Mouse (Mus musculus) cortical plate, adult 2 months (tissue): ENCODE data around the gene Mthfs. TPM values are rescaled to one million over a fixed set of nuclear protein-coding genes. Genes with fewer than 3 reads are reported as not detected.

Experiments
- H3K27ac ChIP-seq: fragments of 200-500 bp; 2 replicates; pipeline ENCODE4 v1.5.1; 2012; ENCODE audit warnings: low read length, control low read depth, inconsistent platforms; ENCODE audit not compliant: insufficient read depth
- H3K4me1 ChIP-seq: fragments of 200-500 bp; 2 replicates; pipeline ENCODE4 v1.6.1; 2011; ENCODE audit warnings: low read length; ENCODE audit not compliant: control insufficient read depth, insufficient read depth
- H3K4me3 ChIP-seq: fragments of 200-500 bp; 2 replicates; pipeline ENCODE4 v1.5.1; 2011; ENCODE audit warnings: mild to moderate bottlenecking, low read length, control low read depth; ENCODE audit not compliant: insufficient read depth
- CTCF ChIP-seq: fragments of 200-500 bp; IDR thresholded peaks from 2 replicates; pipeline ENCODE4 v1.5.1; 2011; ENCODE audit warnings: mild to moderate bottlenecking, control low read depth, low read length; ENCODE audit not compliant: insufficient read depth; ENCODE audit errors: extremely low read depth
- POLR2A ChIP-seq: fragments of 200-500 bp; IDR thresholded peaks from 2 replicates; pipeline ENCODE4 v1.6.1; 2011; ENCODE audit warnings: mild to moderate bottlenecking, low read length, control low read depth; ENCODE audit not compliant: insufficient read depth; ENCODE audit errors: extremely low read depth
- polyA plus RNA-seq: library from polyadenylated mRNA; depleted of rRNA; stranded (reverse); fragments of >200 nt; gene quantifications from 2 replicates; pipeline ENCODE4 v1.2.3, GENCODE M21; 2012; rRNA removed

Mthfs gene
- polyA plus RNA-seq, 1 experiment = 14.3 TPM

DNA sequence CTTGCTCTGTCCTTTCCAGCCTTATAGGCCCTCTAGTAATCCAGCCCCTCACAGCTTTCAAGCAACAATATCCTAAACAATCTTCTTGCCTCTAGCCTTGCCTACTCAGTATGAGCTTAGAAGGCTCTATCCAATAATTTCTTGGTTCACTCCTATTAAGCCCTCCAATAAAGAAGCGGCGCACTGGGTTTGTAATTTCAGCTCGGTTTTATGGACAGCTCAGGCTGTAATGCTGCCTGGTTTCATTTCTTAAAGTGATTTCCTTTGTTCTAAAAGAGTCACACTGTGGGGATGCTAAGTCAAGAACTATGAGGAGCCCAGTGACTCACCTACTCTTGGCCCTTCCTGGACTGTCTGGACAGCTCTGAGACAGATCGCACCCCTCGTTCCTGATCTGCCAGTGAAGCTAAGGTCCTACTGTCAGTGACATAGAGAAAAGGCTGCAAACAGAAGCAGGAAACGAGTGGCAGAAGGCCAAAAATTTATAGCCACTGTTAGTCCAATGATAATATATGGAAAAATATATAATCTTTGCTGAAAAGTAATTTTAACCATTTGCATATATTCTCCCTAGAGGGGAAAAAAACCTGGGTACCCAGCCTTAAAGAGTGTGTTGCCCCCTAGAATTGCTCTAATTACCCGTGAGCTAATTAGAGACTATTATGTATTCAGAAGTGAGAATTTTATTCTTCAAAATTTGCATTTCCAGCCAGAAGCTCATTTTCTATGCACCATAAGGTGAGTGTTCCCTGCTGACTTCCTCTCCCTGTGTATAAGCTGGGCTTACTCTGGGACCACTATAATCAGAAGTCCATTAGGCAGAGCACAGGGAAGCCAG lies 98.1 kb downstream of the Mthfs start:
- H3K4me3 ChIP-seq = no peak overlapping the region
- TF ChIP-seq POLR2A = no peak
- TF ChIP-seq CTCF = no peak
- H3K4me1 ChIP-seq = no peaks in the 10 kb centered on the region
- H3K27ac ChIP-seq = no peak overlapping the region

DNA sequence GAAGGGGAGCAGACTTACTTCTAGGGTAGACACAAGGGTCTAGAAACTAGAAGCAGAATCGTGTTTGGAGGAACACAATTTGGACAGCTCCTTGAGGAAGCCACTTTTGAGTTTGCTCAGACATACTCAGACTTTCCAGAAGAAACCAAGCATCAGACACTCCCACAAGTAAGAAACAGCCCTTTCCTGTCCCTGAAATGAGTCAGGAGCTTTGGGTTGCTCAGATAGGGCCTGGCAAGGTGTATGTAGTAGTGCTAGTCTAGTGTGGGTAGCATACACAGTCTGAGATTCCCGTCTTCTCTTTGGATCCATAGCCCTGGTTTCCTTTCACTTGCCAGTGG lies 98.7 kb downstream of the Mthfs start:
- TF ChIP-seq CTCF (no peak), POLR2A (no peak)
- H3K4me1 ChIP-seq = no peaks in the 10 kb centered on the region
- H3K4me3 ChIP-seq = no peak overlapping the region
- no peak overlapping the region for H3K27ac ChIP-seq

DNA sequence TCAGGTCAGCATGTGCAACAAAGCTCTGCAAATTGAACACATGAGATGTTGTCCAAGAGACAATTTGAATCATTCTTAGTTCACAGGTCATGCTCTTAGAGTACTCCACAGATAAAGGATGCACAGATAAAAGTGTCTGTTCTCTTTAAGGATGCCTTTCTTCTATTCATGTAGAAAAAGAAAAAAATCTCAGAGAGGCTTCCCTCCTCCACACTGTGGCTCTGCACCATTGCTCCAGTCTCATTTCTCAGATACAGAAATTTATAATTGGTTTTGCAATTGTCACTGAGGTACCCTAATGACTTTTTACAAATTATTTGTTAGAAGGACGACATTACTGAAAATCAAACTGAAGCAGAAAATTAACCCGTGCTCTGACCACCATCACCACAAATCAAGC lies 101.2 kb downstream of the Mthfs start:
- TF ChIP-seq CTCF (no peak), POLR2A (no peak)
- Histone ChIP-seq H3K27ac (no peak overlapping the region), H3K4me3 (no peak overlapping the region), H3K4me1 (no peaks in the 10 kb centered on the region)

DNA sequence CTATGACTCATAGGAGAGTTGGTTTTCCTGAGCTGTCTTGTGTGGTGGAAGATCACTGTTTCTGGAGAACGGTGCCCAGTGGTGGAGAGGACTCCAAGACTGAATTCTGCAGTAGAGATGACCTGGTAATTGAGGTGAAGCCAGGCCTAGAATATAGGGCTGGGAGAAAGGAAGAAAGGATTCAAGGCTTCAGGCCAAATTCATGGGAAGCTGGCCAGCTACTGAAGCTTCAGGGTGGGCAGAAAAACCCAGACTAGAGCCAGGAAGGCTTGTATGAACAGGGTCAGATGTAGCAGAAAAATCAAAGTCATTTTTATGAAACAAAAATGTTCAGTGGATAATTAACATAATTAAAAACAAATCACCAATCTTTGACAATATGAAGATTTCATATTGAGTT lies 163.3 kb downstream of the Mthfs start:
- H3K4me1 ChIP-seq = no peaks in the 10 kb centered on the region
- H3K27ac ChIP-seq = no peak overlapping the region
- TF ChIP-seq CTCF = no peak
- TF ChIP-seq POLR2A = no peak
- no peak overlapping the region for H3K4me3 ChIP-seq

DNA sequence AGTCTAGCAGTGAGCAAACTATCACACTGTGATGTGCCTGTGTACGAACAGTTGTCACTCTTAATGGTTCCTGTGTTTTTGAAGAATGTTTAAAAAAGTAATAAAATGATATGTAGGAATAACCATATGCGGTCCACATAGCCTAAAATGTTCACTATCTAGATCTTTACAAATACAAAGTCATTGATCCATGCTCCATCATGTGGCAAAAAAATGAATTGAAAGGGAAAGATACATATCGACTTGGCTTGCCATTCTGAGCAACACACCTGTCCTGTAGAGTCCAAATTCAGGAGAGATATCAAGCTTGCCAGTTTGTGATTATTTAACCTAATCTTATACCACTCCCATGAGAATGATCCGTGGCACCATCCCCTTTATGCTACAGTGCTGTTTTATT lies 164.2 kb downstream of the Mthfs start:
- Histone ChIP-seq H3K27ac (no peak overlapping the region), H3K4me3 (no peak overlapping the region), H3K4me1 (no peaks in the 10 kb centered on the region)
- TF ChIP-seq POLR2A (no peak), CTCF (no peak)

DNA sequence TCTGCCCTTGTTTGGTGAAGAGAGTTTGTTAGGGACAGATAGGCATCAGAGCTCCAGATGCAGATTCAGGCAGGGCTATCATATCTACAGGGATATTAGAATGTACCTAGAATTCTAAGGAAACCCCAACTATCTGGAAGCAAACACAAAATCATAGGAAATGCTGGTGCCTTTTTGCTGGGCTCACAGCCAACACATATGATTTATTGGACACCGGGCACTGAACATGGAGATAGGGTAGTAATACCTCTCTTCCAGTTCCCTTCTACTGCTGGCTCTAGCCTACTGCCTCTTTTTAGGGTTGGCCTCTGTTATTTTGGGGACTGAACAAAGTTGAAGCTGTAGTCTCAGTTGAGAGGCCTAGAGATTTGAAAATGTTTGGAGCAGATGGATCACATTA lies 192.6 kb downstream of the Mthfs start:
- Histone ChIP-seq H3K4me1 (no peaks in the 10 kb centered on the region), H3K4me3 (no peak overlapping the region), H3K27ac (no peak overlapping the region)
- TF ChIP-seq CTCF = no peak
- TF ChIP-seq POLR2A = no peak

Other genes with a start within 250 kb of the Mthfs start
- gene Trim43b, start 117.8 kb upstream of the Mthfs start, polyA plus RNA-seq = not detected in 2 replicates
- gene Bcl2a1b, start 11.5 kb upstream of the Mthfs start, polyA plus RNA-seq = 2.7 and 3.0 TPM in 2 replicates
- gene Gm29094, start 11.3 kb upstream of the Mthfs start, polyA plus RNA-seq = not detected in 2 replicates